Mouse (Mus musculus): ENCODE measurements around the gene Phyhipl.

GRCm38 (mm10) chr10:70594007-70594406, 61.8 kb downstream of the Phyhipl start:
- TF ChIP-seq CTCF (IDR thresholded peaks at IDR 0.05; ENCODE audit: low read depth) (peak; percentile 64), EP300 (optimal IDR thresholded peaks at IDR 0.05) (no peak)
